Mouse (Mus musculus): ENCODE data around the gene Egfl8. TPM values are rescaled to one million over a fixed set of nuclear protein-coding genes. Genes with fewer than 3 reads are reported as not detected.

Egfl8 gene
- total RNA-seq, 1 experiment from 2014 or later = 1.7 TPM

GRCm38 (mm10) chr17:34629796-34630603 is 14.2 kb upstream of the Egfl8 start:
- ATAC-seq (ENCODE audit: extremely low read depth, insufficient number of reproducible peaks, low FRiP score, poor library complexity, severe bottlenecking) = no peak

GRCm38 (mm10) chr17:34629221-34629751 is 13.5 kb upstream of the Egfl8 start, which contains the start of gene Prrt1:
TSS of gene Prrt1 (plus strand) at chr17:34629533.
- ATAC-seq (ENCODE audit: extremely low read depth, insufficient number of reproducible peaks, low FRiP score, poor library complexity, severe bottlenecking) = no peak

- no peak for ATAC-seq (ENCODE audit: extremely low read depth, insufficient number of reproducible peaks, low FRiP score, poor library complexity, severe bottlenecking)
Observed at GRCm38 (mm10) chr17:34628644-34628967, 12.8 kb upstream of the Egfl8 start.

GRCm38 (mm10) chr17:34627943-34628643 is 12.3 kb upstream of the Egfl8 start, which contains the start of gene Ppt2:
TSS of gene Ppt2 (minus strand) at chr17:34628510.
- ATAC-seq (ENCODE audit: extremely low read depth, insufficient number of reproducible peaks, low FRiP score, poor library complexity, severe bottlenecking) = no peak

GRCm38 (mm10) chr17:34627093-34627942 is 11.5 kb upstream of the Egfl8 start:
- peak; percentile 31; the same call in 1 of the 2 replicates for ATAC-seq (ENCODE audit: extremely low read depth, insufficient number of reproducible peaks, low FRiP score, poor library complexity, severe bottlenecking)

GRCm38 (mm10) chr17:34626773-34627092 is 11.0 kb upstream of the Egfl8 start:
- peak; percentile 40; the same call in 1 of the 2 replicates for ATAC-seq (ENCODE audit: extremely low read depth, insufficient number of reproducible peaks, low FRiP score, poor library complexity, severe bottlenecking)

- no peak for ATAC-seq (ENCODE audit: extremely low read depth, insufficient number of reproducible peaks, low FRiP score, poor library complexity, severe bottlenecking)
Observed at GRCm38 (mm10) chr17:34626062-34626772, 10.4 kb upstream of the Egfl8 start.

GRCm38 (mm10) chr17:34624981-34625380 is 9.2 kb upstream of the Egfl8 start:
- no peak for ATAC-seq (ENCODE audit: extremely low read depth, insufficient number of reproducible peaks, low FRiP score, poor library complexity, severe bottlenecking)

GRCm38 (mm10) chr17:34623161-34623560 is 7.4 kb upstream of the Egfl8 start:
- no peak for ATAC-seq (ENCODE audit: extremely low read depth, insufficient number of reproducible peaks, low FRiP score, poor library complexity, severe bottlenecking)

GRCm38 (mm10) chr17:34621006-34621405 is 5.2 kb upstream of the Egfl8 start:
- no peak for ATAC-seq (ENCODE audit: extremely low read depth, insufficient number of reproducible peaks, low FRiP score, poor library complexity, severe bottlenecking)

- ATAC-seq (ENCODE audit: extremely low read depth, insufficient number of reproducible peaks, low FRiP score, poor library complexity, severe bottlenecking) = peak; percentile 80
Observed at GRCm38 (mm10) chr17:34618999-34619398, 3.2 kb upstream of the Egfl8 start.

GRCm38 (mm10) chr17:34613830-34614229 is 1.9 kb downstream of the Egfl8 start:
- ATAC-seq (ENCODE audit: extremely low read depth, insufficient number of reproducible peaks, low FRiP score, poor library complexity, severe bottlenecking) = no peak

- no peak for ATAC-seq (ENCODE audit: extremely low read depth, insufficient number of reproducible peaks, low FRiP score, poor library complexity, severe bottlenecking)
Observed at GRCm38 (mm10) chr17:34613054-34613645, 2.6 kb downstream of the Egfl8 start.

GRCm38 (mm10) chr17:34611050-34611449 is 4.7 kb downstream of the Egfl8 start:
- no peak for ATAC-seq (ENCODE audit: extremely low read depth, insufficient number of reproducible peaks, low FRiP score, poor library complexity, severe bottlenecking)

- no peak for ATAC-seq (ENCODE audit: extremely low read depth, insufficient number of reproducible peaks, low FRiP score, poor library complexity, severe bottlenecking)
Observed at GRCm38 (mm10) chr17:34607997-34608396, 7.8 kb downstream of the Egfl8 start.

- ATAC-seq (ENCODE audit: extremely low read depth, insufficient number of reproducible peaks, low FRiP score, poor library complexity, severe bottlenecking) = no peak
Observed at GRCm38 (mm10) chr17:34606186-34607039, 9.4 kb downstream of the Egfl8 start.

- ATAC-seq (ENCODE audit: extremely low read depth, insufficient number of reproducible peaks, low FRiP score, poor library complexity, severe bottlenecking) = peak; percentile 17; the same call in 1 of the 2 replicates
Observed at GRCm38 (mm10) chr17:34605609-34606008, 10.2 kb downstream of the Egfl8 start.

Measured in neutrophil, adult 5-6 weeks (primary cell).